Mouse (Mus musculus): ENCODE data around the gene Bmper. TPM values are rescaled to one million over a fixed set of nuclear protein-coding genes. Genes with fewer than 3 reads are reported as not detected.

Bmper gene
- total and polyA plus RNA-seq, 2 experiments from 2014 or later: 3.9 to 4.5 TPM

GRCm38 (mm10) chr9:23269087-23269486 lies 46.2 kb downstream of the Bmper start:
- no peaks in the 10 kb centered on the region for H3K27me3 ChIP-seq (ENCODE audit: control insufficient read depth, insufficient read depth, low read length)
- H3K4me3 ChIP-seq (ENCODE audit: low read depth, low read length): no peak overlapping the region
- no peaks in the 10 kb centered on the region for H3K36me3 ChIP-seq (replicated peaks; ENCODE audit: control insufficient read depth, insufficient read depth, low read length)
- TF ChIP-seq EP300 (IDR thresholded peaks at IDR 0.05; ENCODE audit: low read depth) (no peak), CTCF (IDR thresholded peaks at IDR 0.05; ENCODE audit: low read depth) (no peak)
- no peak for ATAC-seq (ENCODE audit: insufficient read depth, low read depth)
- H3K4me2 ChIP-seq (ENCODE audit: low read depth, low read length): peak overlapping the region; percentile 28; the same call in 1 of the 2 replicates
- 48% methylated on average over 2 of the region's 2 CpGs for WGBS
- no peak for DNase-seq (ENCODE audit: low spot score)
- H3K9ac ChIP-seq (replicated peaks; ENCODE audit: low read depth, low read length): no peak overlapping the region
- H3K9me3 ChIP-seq (replicated peaks; ENCODE audit: control insufficient read depth, low read length): no peaks in the 10 kb centered on the region
- H3K4me1 ChIP-seq (ENCODE audit: control insufficient read depth, insufficient read depth): 0 out of 2 replicates have a peak, but pooled peaks cover 9% of the 10 kb centered on the region
- no peak overlapping the region for H3K27ac ChIP-seq (ENCODE audit: low read depth)

GRCm38 (mm10) chr9:23276244-23276643 lies 53.4 kb downstream of the Bmper start:
- Histone ChIP-seq H3K27me3 (ENCODE audit: control insufficient read depth, insufficient read depth, low read length) (no peaks in the 10 kb centered on the region), H3K27ac (ENCODE audit: low read depth) (no peak overlapping the region), H3K9ac (replicated peaks; ENCODE audit: low read depth, low read length) (no peak overlapping the region), H3K4me3 (ENCODE audit: low read depth, low read length) (no peak overlapping the region), H3K9me3 (replicated peaks; ENCODE audit: control insufficient read depth, low read length) (no peaks in the 10 kb centered on the region), H3K36me3 (replicated peaks; ENCODE audit: control insufficient read depth, insufficient read depth, low read length) (no peaks in the 10 kb centered on the region), H3K4me2 (ENCODE audit: low read depth, low read length) (no peak overlapping the region), H3K4me1 (ENCODE audit: control insufficient read depth, insufficient read depth) (no peaks in the 10 kb centered on the region)
- no peak for TF ChIP-seq CTCF (IDR thresholded peaks at IDR 0.05; ENCODE audit: low read depth)
- no peak for TF ChIP-seq EP300 (IDR thresholded peaks at IDR 0.05; ENCODE audit: low read depth)
- DNase-seq (ENCODE audit: low spot score) (no peak), ATAC-seq (ENCODE audit: insufficient read depth, low read depth) (no peak)
- 83% methylated on average over 4 of the region's 4 CpGs for WGBS

- no peaks in the 10 kb centered on the region for H3K27me3 ChIP-seq (ENCODE audit: control insufficient read depth, insufficient read depth, low read length)
- no peaks in the 10 kb centered on the region for H3K9me3 ChIP-seq (replicated peaks; ENCODE audit: control insufficient read depth, low read length)
- H3K4me3 ChIP-seq (ENCODE audit: low read depth, low read length): no peak overlapping the region
- TF ChIP-seq CTCF (IDR thresholded peaks at IDR 0.05; ENCODE audit: low read depth) (no peak), EP300 (IDR thresholded peaks at IDR 0.05; ENCODE audit: low read depth) (no peak)
- DNase-seq (ENCODE audit: low spot score): no peak
- no peaks in the 10 kb centered on the region for H3K4me1 ChIP-seq (ENCODE audit: control insufficient read depth, insufficient read depth)
- no peak overlapping the region for H3K27ac ChIP-seq (ENCODE audit: low read depth)
- H3K4me2 ChIP-seq (ENCODE audit: low read depth, low read length): no peak overlapping the region
- H3K9ac ChIP-seq (replicated peaks; ENCODE audit: low read depth, low read length): no peak overlapping the region
- no peaks in the 10 kb centered on the region for H3K36me3 ChIP-seq (replicated peaks; ENCODE audit: control insufficient read depth, insufficient read depth, low read length)
- ATAC-seq (ENCODE audit: insufficient read depth, low read depth): no peak
- WGBS: 82% methylated on average over 4 of the region's 4 CpGs
Measured at GRCm38 (mm10) chr9:23284940-23285460, 62.1 kb downstream of the Bmper start.

- TF ChIP-seq CTCF (IDR thresholded peaks at IDR 0.05; ENCODE audit: low read depth): no peak
- no peaks in the 10 kb centered on the region for H3K9me3 ChIP-seq (replicated peaks; ENCODE audit: control insufficient read depth, low read length)
- H3K27ac ChIP-seq (ENCODE audit: low read depth): no peak overlapping the region
- ATAC-seq (ENCODE audit: insufficient read depth, low read depth) (no peak), DNase-seq (ENCODE audit: low spot score) (no peak)
- no peaks in the 10 kb centered on the region for H3K27me3 ChIP-seq (ENCODE audit: control insufficient read depth, insufficient read depth, low read length)
- no peak overlapping the region for H3K4me2 ChIP-seq (ENCODE audit: low read depth, low read length)
- H3K4me1 ChIP-seq (ENCODE audit: control insufficient read depth, insufficient read depth): no peaks in the 10 kb centered on the region
- 87% methylated on average over 3 of the region's 3 CpGs for WGBS
- no peak overlapping the region for H3K9ac ChIP-seq (replicated peaks; ENCODE audit: low read depth, low read length)
- H3K36me3 ChIP-seq (replicated peaks; ENCODE audit: control insufficient read depth, insufficient read depth, low read length): no peaks in the 10 kb centered on the region; the same call in 1 of the 2 replicates
- H3K4me3 ChIP-seq (ENCODE audit: low read depth, low read length): no peak overlapping the region
Measured at GRCm38 (mm10) chr9:23293574-23293973, 70.7 kb downstream of the Bmper start.

- no peak overlapping the region for H3K4me3 ChIP-seq (ENCODE audit: low read depth, low read length)
- DNase-seq (ENCODE audit: low spot score): no peak
- H3K9ac ChIP-seq (replicated peaks; ENCODE audit: low read depth, low read length): no peak overlapping the region
- TF ChIP-seq EP300 (IDR thresholded peaks at IDR 0.05; ENCODE audit: low read depth) (no peak), CTCF (IDR thresholded peaks at IDR 0.05; ENCODE audit: low read depth) (no peak)
- peaks cover 8% of the 10 kb centered on the region for H3K4me1 ChIP-seq (ENCODE audit: control insufficient read depth, insufficient read depth)
- no peaks in the 10 kb centered on the region for H3K27me3 ChIP-seq (ENCODE audit: control insufficient read depth, insufficient read depth, low read length)
- no peaks in the 10 kb centered on the region; the same call in 1 of the 2 replicates for H3K36me3 ChIP-seq (replicated peaks; ENCODE audit: control insufficient read depth, insufficient read depth, low read length)
- 66% methylated on average over 6 of the region's 6 CpGs for WGBS
- H3K4me2 ChIP-seq (ENCODE audit: low read depth, low read length): no peak overlapping the region
- ATAC-seq (ENCODE audit: insufficient read depth, low read depth): no peak
- H3K27ac ChIP-seq (ENCODE audit: low read depth): no peak overlapping the region
- H3K9me3 ChIP-seq (replicated peaks; ENCODE audit: control insufficient read depth, low read length): no peaks in the 10 kb centered on the region
Measured at GRCm38 (mm10) chr9:23295569-23295968, 72.7 kb downstream of the Bmper start.
